Mouse (Mus musculus) thymus, postnatal 4 days (tissue): ENCODE measurements around the gene Tmem251.

Source experiments
- DNase-seq: peaks from one replicate; pipeline ENCODE4 v3.0.0; 2021

Tmem251 gene

DNA sequence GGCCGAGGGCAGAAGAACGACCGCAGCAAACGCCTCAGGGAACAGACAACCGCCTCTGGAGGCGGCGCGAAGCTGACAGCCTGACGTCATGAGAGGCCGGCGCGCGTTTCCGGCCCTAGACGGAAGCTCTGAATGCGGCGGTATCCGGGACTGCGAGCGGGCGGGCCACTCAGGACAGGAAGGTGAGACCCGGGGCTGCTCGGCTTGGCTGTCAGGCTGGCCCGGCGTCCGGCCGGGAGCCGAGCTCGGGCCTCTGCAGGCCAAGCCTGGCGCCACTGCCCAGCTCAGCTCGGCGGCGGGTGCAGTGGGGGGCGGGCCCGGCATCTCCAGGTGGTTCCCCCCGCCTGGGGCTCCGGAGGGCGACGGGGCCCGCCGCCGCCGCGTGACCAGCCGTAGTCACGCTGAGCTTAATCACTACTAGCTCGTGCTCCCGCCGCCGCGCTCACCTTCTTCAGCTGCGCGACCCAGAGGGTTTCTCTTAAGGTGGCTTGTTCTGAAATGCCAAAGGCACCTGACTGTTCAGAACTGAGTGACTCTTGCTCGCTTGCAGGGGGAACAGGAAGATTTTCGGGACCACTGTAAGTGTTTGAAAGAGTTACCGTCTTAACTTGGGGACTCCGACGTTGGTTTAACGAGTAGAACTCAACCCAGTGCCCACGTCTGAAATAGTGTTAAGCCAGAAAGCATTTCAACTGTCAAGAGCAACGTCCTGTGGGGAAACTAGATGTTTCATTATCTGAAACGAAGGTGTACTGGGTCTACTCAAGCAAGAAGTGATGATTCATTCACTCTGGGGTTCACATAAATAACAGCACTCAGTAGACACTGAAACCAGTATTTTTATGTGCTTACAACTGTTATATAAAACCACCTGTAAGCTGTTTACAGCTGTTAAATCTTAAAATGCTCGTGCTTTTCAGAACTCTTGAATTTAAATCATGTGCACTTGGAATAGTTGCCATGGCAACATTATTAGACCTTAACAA, at the start of gene Tmem251, which contains the start of gene Moap1:
Gene Tmem251 (plus strand): TSS at position 174 of the 986 bp plus-strand sequence.
Gene Moap1 (minus strand): TSS at position 73 of the 986 bp plus-strand sequence.
- DNase-seq: peak; percentile 90

DNA sequence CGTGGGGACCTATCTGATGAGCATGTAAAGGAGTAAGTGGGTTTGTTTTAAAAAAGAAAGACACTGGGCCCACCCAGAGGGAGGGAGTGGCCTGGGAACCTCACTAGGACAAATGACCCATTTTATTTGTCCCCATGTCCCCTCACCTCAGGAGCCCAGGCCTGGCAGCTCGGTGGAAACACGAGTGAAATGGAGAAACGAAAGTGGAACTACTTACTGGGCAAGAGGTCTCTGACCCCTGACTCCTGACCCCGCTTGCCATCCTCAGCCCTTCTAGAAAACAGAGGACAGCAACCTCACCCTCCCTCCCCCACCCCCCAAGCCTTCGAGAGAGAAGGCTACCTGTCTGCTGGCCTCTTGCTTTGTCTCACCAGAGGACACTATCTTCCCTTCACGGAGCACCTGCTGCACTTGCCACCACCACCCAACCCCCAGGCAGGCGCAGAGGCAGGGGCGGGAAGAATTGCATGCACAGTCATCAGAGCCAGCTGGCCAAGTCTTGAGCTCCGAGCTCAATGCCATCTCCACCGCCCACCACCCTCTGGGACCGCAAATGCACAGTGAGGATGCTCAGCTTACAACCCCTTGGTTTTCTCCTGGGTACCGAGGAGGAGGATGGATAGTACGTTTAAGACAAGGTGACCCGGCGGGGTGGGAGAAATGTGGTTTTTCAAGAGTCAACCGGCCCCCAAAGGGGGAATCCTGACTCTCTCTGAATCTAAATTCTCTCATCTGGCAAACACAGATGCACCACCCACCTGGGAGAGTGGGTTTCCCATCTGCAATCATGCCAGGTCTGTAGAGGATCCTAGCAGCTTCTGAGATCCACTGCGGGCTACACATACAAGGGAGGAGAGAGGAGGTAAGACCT, 48.0 kb upstream of the Tmem251 start:
- peak; percentile 80 for DNase-seq

DNA sequence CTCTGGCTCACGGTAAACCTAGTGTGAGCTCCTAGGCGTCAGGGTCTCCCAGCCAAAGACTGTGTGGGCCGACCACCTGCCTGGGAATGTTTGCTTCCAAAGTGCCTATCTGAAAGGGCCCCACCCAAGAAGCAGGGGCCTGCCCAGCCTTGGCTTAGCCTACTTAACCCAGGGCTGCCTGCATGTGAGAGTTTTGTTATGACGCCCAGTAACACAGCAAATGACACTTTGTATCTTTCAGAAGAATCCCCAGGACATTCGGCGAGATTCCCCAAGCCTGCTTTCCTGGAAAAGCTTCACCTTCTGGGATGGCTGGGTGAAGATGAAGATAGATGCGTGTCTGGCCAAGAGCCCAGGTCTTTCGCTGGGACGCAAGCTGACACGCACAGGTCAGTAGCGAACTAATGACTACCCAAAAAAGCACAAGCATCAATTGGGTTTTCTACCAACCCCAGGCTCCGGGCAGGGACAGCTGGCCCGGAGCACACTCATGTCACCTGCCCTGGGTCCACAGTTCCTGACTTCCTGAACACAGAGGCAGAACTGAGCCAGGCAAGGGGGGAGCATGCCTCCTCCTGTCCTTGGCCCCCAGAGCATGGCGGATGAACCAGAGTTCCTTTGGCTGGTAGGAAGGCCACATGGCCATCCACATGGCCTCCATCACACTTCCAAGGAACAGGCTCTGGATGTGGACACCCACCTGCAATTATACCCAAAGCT, 46.8 kb upstream of the Tmem251 start:
- DNase-seq: peak; percentile 46

GRCm38 (mm10) chr12:102697381-102697780, 46.2 kb upstream of the Tmem251 start:
- DNase-seq: peak; percentile 50

DNA sequence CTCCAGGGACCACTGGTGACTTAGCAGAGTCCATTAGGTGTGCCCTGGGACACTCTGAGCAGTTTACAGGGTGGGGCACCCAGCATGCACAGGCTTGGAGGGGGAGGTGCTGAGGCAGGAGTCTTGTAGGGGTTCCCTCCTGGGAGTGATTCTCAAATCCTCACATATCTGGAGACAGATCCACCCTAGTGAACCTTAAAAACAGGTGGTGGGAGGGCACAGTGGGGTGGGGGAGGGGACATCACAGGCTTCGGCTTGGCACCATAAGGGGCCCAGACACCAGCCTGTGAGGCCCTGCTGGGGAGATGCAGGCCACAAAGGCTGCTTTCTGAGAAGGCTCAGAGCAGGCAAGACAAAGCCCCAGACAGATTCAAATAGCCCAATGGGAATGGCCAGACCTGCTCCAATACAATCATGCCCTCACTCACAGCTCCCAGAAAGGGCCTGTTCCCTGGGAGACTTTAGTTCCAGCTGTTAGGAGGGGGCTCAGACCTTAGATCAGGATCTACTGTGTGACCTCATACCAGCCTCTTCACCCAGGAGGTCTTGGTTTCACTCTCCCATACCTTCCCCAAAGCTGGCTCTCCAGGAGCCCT, 45.4 kb upstream of the Tmem251 start:
- peak; percentile 82 for DNase-seq

- peak; percentile 42 for DNase-seq
Observed at GRCm38 (mm10) chr12:102699156-102699555, 44.4 kb upstream of the Tmem251 start.

DNA sequence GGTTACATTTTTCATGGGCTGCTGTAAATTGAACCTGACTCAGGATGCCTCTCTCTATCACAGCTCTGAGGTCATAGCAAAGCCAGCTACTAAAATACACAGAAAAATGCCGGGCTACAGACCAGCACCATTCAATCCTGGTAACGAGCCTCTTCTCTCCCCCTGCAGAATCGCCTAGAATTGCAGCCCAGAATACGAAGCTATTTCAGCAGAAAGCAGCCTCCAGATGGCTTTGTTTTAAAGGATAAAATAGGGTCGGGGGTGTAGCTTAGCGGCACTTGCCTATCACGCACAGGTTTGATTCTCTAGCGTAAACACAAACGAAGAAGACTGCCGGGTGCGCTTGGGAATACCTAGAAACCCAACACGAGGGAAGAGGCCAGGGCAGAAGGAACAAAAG, 43.1 kb upstream of the Tmem251 start:
- DNase-seq: peak; percentile 23

- DNase-seq: peak; percentile 12
Observed at GRCm38 (mm10) chr12:102701691-102702207, 41.8 kb upstream of the Tmem251 start.

DNA sequence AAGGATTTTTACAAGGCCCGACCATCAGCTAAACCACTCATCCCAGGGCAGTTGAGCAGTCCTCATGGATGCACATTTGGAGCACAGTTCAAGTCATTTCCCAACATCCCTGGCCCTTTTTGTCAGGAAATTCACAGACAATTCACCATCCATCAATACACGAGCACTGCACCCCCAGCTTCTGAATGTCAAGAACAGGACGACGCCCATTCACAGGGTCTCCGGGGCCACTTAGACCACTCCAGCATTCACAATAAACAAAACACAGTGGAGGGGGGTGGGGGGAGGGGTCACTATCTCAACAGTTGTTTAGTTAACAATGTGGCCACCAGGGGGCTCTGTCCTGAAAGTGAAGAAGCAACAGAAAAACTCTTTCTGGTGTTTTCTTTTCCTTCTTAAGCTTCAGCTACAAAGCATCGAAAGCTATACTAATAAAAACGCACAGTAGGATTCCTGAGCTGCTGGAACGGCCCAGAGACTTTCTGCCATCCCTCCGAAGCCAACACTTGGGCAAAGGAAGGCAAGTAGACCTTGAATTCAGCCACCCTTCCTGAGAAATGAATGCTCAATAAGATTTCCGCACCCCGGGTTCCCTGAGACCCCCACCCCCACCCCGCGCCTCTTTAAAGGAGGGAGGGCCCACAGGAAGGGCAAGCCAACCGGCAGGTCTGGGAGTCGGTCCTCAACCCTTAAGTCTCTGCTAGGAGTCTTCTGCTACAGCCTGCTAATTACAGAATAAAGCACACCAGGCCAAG, 41.0 kb upstream of the Tmem251 start:
- peak; percentile 96 for DNase-seq

DNA sequence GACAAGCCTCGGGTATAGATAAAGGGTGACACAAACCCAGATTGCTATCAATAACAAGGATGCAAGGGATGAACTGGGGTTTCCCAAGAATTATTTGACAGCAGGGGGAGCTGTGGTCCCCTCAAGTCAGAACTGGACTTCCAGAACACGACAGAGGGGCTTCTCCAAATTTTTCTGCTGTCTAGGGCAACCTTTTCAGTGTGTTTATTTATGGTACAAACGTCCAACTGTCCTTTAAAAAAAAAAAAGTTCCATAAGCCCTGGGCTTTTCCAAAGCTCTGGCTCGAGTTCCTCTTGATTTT, 40.5 kb upstream of the Tmem251 start:
- no peak for DNase-seq

DNA sequence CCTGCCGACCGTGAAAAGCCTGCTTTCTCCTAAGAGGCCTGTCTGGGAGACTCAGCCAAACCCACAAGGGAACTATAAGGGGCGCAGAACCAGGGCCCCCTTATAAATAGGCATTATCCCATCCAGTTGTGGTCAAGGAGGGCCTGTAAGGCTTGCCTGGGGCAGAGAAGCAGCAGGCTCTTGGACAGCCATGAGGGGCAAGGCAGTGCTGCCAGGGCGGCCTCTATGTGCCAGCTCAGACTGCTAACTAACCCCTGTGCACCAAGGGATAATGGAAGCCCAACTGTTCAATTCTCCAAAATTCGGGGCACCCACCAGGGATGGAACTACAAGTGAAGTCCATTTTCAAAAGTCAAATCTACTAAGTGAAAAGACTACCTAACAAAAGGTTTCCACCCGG, 40.1 kb upstream of the Tmem251 start:
- DNase-seq: peak; percentile 42

DNA sequence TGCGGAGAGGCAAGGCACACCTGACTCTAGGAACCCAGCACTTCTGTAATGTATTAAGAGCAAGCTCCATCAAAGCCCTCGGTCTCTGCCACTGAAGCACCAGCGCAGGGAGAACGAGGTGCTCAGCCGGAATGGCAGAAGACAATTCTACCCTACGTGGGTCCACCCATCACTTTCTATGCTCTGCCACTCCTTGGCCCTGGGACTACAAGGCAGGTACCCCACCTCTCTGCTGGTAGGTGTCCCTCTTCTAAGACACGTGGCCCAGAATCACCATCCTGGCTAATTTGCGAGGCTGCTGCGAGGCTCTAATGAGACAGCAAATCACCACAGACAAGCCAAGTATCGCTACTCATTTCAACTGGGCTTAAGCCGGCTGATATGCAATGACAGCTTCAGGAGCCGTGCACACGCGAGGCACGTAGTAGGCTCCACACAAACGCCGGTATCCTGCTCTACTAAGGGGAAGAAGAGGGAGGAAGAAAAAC, 39.6 kb upstream of the Tmem251 start:
- DNase-seq: no peak

DNA sequence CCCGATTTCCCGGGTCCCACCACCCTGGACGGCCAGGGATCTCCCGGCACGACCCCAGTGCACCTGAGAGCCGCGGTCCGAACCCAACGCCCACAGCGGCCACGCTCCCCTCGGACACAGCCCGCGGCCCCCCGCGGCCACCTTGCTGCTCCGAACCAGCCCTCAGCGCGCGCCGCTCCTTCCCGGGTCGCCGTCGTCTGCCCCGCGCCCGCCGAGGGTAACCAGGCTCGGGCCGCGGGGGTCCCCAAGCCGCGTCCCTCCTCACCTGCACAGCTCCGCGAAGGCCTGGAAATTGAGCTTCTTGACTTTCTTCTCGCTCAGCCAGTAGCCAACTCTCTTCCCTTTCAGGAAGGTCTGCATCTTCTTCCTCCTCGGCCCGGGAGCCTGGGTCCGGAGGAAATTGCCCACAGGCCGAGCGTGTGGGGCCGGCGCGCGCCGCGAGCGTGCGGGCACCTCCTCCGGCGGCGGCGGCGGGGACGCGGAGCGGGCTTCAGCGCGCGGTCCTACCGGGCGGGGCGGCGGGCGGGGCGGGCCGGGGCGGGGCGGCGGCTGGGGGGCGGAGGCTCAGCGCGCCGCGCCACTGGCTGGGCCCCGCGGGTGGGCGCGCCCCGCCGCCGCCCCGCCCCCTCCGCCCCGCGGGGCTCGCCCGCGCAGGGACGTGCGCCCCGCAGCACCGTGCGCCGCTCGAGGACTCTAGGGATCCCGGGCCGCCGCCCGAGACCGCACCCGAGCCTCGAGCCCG, 38.9 kb upstream of the Tmem251 start, which contains the start of gene Itpk1:
Gene Itpk1 (minus strand): TSS at position 474 of the 742 bp plus-strand sequence.
- DNase-seq: peak; percentile 81

- DNase-seq: peak; percentile 98
Observed at GRCm38 (mm10) chr12:102705216-102705871, 38.2 kb upstream of the Tmem251 start.

- peak; percentile 13 for DNase-seq
Observed at GRCm38 (mm10) chr12:102705906-102706640, 37.5 kb upstream of the Tmem251 start.

DNA sequence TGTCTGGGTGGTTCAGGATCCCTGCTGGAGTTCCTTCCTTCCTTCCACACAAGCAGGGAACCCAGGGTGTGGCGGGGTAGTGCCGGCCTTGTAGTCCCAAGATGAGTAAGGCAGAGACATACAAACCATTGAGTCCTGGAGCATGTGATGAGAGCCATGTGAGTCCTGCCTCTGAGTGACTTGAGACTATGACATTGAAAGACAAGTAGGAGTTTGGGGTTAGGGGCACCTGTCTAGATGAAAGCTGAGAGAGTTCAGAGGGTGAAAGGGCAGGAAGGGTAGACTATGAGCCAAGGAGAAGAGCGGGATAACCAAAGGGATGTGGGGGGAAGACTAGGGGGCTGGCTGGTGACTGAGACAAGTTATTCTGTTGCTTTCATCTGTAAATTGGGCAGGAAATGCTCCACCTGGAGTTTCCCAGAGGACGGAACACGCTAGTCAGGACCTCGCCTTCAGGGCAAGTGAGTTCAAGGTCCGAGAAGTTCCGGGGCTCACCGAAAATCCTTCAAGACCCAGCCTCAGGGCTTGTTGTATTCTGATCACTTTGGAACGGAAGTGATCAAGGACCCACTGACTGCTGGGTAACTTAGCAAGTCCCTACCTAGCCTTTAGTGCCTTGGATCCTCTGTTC, 36.6 kb upstream of the Tmem251 start:
- DNase-seq: peak; percentile 7

DNA sequence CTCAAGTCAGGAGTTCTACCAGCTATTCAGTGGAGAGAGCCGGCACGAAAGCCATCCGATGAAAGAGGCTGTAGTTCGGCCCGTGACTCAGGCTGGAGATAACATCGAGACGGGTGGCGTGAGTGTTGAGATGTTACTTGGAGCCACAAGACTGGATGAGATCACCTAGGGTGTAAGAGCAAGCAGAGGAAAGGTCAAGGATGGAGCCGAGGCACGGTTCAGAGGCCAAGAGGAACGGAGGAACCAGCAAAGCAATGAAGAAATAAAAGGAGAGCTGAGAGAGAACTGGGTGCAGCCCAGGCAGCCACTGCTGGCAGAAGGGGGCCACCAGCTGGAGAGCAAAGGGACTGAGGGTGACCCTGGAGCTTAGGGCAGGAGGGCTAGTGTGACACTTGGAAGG, 35.3 kb upstream of the Tmem251 start:
- peak; percentile 43 for DNase-seq

DNA sequence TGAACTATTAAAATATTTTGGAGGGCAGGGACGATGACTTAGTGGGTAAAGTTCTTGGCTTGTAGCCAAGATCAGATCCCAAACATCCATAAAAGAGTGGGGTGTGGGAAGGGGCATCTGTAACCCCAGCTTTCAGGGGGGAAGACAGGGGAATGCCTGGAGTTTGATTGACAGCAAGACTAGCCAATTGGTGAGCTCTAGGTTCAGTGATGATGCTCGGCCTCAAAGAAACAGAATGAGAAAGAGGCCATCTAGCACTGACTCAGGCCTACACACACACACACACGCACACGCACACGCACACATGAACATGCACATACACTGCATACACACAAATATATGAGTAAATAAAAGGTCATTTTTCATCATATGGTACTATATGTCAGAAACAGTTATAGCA, 33.7 kb upstream of the Tmem251 start:
- no peak for DNase-seq
